Mouse (Mus musculus) T-cell, adult 2 months (primary cell): ENCODE measurements around the gene Ebna1bp2.
A peak's percentile ranks its signal among the peaks of the same experiment; 100 is the strongest.

Source experiments
- DNase-seq: peaks from one replicate; pipeline ENCODE4 v3.0.0; 2022; ENCODE audit warnings: low spot score

Gene Ebna1bp2

DNA sequence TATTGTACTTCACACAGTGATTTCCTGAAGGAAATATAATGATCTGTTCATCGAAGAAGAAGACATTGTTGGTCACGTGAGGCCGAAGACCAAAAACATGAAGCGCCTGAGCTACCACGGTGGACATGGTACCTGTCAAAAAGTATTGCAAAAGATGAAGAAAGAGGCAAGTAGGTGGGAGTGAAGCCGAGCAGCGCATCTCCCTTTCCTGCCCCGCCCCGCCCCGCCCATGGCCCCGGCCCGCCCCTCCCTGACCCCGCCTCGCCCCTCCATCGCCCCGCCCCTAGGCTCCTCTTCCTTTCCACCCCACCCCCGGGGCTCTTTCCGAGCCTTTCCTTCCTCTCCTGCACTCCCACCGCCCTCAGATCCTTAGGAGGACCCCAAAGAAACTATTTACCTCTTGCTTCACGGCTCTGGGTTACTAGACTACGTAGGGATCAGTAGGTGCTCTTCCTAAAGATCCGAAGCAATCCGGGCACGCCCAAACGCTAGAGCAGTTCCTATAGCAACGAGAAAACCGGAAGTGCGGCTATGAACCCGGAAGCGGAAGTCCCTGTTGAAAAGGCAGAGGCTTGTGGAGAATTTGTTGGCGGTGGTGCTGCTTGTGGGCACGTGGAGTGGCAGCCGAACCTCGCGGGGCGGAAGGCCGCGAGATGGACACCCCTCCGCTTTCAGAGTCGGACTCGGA is at the start of gene Ebna1bp2, which contains the start of gene Cfap57:
Gene Ebna1bp2, plus strand, starts transcription at position 521 of the 688 bp plus-strand sequence.
Gene Cfap57, minus strand, starts transcription at position 499 of the 688 bp plus-strand sequence.
- peak; percentile 91 for DNase-seq

DNA sequence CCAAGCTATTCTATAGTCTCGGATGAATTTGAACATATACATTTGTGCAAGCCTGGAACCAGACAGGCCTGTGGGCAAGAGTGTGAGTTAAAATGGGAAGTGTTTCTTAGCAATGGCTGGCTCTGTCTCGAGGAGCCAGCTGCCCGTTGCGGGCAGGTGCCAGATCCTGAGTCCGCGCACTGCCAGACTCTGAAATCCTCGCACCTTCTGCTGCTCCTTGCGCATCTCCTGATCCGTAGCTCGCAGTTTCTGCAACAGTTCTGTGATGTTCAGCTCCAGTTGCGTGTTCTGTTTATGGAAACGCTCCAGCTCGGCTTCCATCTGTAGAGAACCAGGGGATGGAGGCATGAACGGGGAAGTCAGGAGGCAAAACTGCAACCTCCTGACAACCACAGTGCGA is 49.2 kb upstream of the Ebna1bp2 start:
- no peak for DNase-seq

DNA sequence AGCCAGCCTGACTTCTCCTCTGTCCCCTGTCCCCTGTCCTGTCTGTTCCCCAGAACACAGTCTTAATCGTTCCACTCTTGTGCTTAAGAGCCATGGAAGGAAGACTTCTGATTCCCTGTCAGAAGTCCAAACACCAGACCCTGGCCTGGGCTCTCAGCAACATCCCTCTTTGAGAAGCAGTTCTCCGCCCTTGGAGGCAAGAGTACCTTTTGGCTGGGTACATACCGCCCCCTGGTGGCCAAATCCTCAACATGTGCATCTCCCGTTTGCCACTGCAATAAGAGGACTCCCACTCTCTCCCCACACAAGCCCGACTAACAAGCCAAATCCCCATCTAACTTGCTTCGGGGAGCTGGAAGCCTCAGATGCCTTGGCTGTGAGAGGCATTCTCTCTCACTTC is 44.5 kb upstream of the Ebna1bp2 start:
- DNase-seq: peak; percentile 45

DNA sequence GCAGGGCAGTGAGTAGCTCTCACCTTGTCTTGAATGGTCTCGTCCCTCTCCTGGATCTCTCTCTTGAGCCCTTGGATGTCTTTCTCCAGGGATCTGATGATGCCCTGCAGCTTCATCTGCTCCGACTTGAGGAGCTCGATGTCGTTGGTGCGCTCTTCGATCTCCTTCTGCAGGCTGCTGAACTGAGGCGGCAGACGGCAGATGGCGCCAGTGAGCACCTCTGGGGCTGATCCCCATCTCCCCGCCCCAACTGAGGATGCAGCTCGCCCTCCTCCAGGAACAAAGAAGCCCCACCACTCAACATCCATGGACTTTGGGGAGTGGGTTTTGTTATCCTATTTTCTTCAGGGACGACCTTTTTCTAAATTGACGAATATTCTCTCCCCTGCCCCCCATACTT is 41.3 kb upstream of the Ebna1bp2 start:
- no peak for DNase-seq

DNA sequence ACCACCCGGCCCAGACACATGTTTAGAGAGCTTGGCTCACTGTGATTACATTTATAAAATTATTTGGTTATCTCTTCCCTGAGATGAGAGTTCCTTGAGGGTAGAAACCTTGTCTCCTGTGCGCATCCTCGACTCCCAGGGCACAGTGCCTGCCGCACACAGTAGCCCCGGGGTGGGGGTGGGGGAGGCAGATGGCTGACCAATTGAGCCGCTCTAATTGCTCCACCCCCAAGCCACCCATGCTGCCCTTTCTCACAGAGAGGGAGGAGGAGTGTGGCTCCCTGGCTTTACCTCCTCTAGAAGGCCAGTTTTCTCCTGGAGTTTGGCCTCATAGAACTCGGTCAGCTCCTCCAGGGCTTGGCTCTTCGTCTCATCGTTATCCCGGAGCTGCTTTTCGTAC is 39.1 kb upstream of the Ebna1bp2 start:
- no peak for DNase-seq

DNA sequence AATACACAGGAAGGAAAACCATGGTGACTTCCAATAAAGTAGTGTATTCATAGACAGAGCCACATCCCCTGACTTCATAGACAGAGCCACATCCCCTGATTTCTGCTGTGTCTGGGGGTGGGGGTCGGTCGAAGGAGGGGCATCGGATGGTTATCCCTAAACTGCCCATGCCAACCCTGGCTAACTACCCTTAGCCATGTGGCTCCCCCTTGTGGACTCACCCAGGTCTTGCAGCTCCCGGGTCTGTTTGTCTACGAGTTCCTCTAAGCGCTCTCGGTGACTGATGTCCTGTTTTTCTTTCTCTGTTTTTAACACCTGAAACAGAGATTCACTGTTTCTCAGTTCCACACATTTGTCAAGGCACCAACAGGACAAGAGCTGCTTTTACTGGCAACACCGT is 38.0 kb upstream of the Ebna1bp2 start:
- no peak for DNase-seq

DNA sequence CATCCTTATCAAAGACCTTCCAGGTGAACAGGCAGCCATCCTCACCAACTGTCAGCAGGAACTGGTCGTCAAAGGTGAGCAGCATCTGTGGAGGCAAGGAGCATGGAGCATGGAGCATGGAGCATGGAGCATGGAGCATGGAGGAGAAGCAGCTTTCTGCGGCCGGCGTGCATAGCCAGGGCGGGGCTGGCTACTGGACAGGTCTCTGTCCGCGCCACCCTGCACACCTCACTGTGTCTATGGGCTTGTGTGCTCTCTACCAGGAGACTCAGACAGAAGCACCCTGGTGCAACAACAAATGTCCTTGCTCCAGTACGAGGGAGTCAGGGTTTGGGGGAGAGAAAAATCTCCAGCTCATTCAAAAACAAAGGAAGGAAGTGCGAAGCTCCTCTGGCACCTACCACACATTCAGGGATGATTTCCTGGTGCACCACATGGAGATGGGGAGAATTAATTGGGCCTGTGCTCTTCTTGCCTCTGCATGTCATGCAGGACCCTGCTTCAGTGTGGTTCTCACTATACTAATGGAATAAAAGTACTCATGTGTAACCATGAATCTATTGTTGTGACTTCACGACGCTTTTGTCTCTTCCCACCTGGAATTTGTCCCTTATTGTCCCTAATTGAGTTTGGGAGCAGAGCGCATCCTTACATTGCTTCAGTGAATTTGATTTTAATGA is 31.4 kb upstream of the Ebna1bp2 start:
- no peak for DNase-seq

DNA sequence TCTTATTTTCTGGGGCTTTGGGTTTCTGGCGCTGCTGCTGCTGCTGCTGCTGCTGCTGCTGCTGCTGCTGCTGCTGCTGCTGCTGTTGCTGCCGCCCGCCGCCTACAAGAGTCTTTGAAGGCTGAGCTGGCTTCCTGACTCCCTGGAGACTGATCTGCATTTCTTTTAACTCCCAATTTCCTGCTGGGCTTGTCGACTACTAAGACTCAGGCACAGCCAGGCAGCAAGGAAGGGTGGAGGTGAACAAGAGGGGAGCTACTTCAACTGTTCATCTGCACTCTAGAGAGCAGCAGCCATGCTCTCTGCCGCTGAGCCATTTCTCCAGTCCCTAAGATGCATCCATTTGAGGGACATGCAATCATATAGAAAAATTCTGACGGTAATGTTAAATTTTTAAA is 30.9 kb upstream of the Ebna1bp2 start:
- DNase-seq: no peak

DNA sequence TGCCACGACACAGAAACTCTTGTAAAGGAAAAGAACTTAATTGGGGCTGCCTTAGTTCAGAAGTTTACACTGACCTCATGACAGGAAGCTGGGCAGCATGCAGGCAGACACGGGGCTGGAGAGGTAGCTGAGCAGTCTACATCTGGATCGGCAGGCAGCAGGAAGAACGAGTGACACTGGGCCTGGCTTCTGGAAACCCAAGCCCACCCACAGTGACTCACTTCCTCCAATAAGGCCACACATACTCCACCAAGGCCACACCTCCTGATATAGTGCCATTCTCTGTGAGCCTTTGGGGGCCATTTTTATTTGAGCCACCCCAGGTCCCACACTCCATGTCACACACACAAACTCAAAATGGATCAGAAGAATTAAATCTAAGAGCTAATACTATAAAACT is 16.5 kb upstream of the Ebna1bp2 start:
- no peak for DNase-seq

DNA sequence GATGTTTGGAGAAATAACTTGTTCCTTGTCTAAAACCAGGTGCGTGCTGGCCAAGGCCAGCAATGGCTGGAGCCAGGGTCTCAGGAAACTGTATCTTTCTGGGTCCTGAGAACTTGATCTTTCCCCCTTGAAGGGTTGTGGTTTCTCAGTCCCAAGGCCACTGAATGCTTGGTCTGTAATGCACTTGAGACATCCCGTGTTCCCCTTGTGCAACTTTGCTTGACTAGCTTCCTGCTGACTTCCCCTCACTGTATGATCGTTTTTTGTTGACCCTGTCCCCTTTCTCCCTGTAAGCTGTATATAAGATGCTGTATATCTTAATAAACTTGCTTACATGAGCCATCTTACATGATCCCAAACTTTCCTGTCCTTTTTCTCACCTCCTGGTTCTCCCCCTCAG is 10.8 kb upstream of the Ebna1bp2 start:
- DNase-seq: no peak

DNA sequence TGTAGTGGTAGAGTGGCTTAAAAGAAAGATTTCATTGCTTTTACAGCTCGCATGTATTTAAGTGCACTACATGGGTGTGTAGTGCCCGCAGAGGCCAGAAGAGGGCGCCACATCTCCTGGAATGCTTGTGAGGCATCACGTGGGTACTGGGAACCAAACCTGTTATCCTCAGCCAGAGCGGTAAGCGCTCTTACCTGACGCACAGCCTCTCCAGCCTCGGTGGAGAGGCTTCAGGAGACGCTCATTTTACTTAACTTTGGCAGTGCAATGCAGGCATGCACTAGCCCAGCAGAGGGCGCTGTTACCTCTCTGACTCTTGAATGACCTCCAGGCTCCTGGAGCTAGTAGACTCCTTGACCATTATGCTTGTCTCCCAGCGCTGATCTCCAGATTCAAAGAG is 8.0 kb upstream of the Ebna1bp2 start:
- DNase-seq: peak; percentile 15

DNA sequence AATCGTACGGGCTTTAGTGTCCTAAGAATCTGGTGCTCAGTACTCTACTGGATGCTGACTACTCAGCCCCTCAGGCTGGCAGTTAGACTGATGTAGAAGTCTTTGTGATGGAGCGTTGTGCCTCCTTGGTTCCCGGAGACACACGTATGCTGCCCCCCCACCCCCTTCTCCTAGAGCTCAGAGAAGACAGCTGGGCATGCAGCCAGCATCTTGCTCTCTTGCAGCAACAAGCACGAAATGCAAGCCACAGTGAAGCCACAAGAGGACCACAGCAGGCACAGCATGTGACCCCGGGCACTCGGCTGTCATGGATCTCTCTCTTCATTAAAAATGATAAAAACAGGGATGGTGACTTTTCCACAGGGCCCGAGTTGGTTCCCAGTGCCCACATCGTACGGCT is 5.2 kb upstream of the Ebna1bp2 start:
- DNase-seq: no peak

DNA sequence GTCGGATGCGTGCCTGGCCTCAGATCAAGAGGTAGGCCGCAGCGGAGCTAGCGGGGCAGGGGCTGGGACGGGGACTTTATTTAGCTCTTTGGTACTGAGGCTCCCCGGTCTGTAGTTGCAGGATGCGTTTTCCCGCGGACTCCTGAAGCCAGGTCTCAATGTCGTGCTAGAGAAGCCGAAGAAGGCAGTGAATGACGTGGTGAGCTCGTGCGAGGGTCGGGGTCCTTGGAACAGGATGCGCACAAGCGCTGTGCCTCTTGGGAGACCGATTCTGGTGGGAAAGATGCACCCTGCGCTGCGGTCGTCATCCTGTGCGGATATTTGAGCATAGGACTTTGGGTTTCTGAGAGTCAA is 345 bp downstream of the Ebna1bp2 start:
- DNase-seq: no peak

DNA sequence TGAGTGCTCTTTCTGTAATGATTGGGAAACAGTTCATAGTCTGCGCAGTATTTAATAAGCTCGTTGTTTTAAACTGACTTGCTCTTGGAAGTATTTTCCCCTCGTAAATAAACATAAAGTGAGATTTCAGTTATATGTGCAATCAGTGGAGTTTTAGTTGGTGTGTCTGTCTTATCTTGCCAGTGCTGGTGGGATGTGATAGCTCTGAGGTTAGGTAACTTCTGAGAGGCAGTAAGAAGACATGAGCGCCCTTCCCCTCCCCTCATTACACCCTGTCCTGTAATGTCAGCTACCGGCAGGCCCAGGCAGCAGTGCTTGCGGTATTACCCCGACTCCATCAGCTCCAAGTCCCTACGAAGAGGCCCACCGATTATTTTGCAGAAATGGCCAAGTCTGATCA is 1.2 kb downstream of the Ebna1bp2 start:
- DNase-seq: no peak

DNA sequence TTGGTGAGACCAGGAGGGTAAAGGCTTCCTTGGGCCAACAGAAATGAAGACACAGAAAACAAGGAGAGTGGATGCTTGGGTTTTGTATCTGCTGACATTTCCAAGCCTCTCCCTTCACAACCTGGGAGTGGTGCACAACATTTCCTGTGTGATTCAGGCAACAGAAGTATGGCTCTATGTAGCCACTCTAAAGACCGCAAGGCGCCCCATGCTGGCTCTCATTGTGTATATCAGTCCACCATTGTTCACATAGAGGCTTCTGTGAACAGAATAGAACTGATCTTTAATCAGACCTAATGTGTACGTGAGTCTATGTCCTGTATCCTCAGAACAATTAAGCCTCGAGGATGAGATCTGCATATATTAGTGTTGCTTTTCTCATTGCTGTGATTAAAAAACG is 9.7 kb downstream of the Ebna1bp2 start:
- no peak for DNase-seq

DNA sequence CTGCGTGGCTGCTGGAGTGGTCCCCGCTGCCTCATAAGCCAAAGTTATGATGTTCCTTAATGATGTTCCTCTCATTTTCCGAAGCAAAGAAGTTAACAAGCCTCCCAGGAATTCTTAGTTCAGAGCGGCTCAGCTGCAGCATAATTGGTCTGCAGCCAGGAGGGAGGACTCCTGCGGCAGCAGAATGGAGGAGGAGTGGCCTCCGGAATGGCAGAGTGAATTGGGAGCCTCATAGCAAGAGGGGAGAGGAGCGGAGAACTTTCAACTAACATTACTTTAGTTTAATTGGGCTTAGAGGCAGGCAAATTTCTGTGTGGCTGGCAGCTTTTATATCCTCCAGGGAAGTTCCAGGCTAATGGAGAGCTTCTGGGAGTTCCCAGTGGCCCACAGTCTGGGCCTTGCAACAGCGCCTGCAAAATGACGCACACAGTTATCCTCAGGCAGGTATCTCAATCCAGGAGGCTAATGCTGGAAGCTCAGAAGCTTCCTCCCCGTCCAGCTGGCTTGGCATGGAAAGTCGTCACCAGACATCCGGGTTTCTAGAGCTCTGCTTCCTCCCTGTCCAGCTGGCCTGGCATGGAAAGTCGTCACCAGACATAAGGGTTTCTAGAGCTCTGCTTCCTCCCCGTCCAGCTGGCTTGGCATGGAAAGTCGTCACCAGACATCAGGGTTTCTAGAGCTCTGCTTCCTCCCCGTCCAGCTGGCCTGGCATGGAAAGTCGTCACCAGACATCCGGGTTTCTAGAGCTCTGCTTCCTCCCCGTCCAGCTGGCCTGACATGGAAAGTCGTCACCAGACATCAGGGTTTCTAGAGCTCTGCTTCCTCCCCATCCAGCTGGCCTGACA is 22.0 kb downstream of the Ebna1bp2 start:
- no peak for DNase-seq

DNA sequence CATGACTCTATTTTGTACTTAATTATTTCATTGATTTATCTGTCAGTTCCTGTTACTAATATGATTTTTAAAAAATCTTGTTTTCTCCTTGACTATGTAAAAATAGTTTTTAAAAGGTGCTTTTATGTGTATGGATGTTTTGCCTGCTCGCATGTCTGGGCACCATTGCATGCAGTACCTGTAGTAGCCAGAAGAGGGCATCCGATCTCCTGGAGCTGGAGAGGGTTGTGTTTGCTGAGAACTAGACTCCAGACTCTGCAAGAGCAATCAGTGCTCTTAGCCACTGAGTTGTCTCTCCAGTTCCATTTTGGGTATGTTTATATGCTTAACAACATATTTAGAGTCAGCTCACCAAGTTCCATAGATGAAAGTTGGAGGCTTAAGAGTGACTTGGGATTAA is 24.6 kb downstream of the Ebna1bp2 start:
- peak; percentile 35 for DNase-seq

DNA sequence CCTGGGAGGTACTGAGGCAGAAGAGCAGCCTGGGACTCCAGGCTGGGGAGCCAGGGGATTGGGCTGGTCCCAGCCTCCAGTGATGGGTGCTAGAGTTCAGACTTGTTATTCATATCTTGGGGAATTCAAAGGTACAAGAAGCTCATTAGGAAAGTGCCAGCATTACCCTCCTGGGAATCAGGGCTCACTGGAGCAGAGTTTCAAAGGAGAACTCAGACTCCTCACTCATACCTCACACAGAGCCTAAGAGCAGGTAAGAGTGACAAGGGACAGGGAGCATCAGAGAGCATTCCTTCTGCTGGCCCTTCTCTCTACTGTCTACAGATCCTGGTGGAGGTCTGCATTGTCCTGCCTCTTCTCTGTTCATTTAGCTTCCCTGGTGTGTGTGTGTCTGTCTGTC is 38.1 kb downstream of the Ebna1bp2 start, which contains the start of gene Olfr62:
Gene Olfr62, plus strand, starts transcription at position 301 of the 400 bp plus-strand sequence.
- no peak for DNase-seq
